Mouse (Mus musculus): ENCODE measurements around the gene Slc12a7.

DNA sequence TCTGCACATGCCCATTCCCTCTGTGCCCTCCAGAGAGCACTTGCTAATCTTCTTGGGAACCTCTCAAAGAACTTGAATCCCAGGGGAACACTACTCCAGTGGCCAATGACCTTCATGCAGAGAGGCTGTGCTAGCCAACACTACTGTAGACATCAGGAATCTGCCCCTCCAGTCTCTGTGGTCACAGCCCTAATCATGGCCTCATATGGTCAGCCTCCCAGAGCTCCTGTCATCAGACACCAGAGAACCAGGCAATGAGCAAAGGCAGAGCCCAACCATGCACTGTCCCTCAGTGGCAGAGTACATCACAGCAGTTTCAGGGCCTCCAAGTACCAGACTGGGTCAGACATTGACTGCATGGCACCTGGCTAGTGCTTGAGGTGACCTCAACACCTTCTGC is 109.8 kb downstream of the Slc12a7 start:
- TF ChIP-seq EP300 (IDR thresholded peaks at IDR 0.05; ENCODE audit: low read depth) (no peak), CTCF (IDR thresholded peaks at IDR 0.05; ENCODE audit: low read depth) (no peak)
